Mouse (Mus musculus): ENCODE data around the gene Chst5. TPM values are rescaled to one million over a fixed set of nuclear protein-coding genes. Genes with fewer than 3 reads are reported as not detected.

Gene Chst5
- total RNA-seq, 2 experiments from 2014 or later = 0.44 to 0.95 TPM

GRCm38 (mm10) chr8:111931721-111932120 is 21.5 kb upstream of the Chst5 start:
- no peak for DNase-seq (ENCODE audit: low spot score in 2 of 2)

- DNase-seq (ENCODE audit: low spot score in 2 of 2) = no peak
These were observed 19.5 kb upstream of the Chst5 start for GRCm38 (mm10) chr8:111929648-111930344.

- DNase-seq (ENCODE audit: low spot score in 2 of 2) = no peak
These were observed 14.7 kb upstream of the Chst5 start for GRCm38 (mm10) chr8:111924976-111925375.

- peak; percentile 29 to 54 for DNase-seq (ENCODE audit: low spot score in 2 of 2)
These were observed 13.1 kb upstream of the Chst5 start for GRCm38 (mm10) chr8:111923383-111923804.

- no peak for DNase-seq (ENCODE audit: low spot score in 2 of 2)
These were observed 10.7 kb upstream of the Chst5 start for GRCm38 (mm10) chr8:111920971-111921370.

- DNase-seq (ENCODE audit: low spot score in 2 of 2) = no peak
These were observed 9.4 kb upstream of the Chst5 start for GRCm38 (mm10) chr8:111919663-111920062.

- DNase-seq (ENCODE audit: low spot score in 2 of 2) = peak; percentile 55 to 73
These were observed 2.7 kb upstream of the Chst5 start for GRCm38 (mm10) chr8:111912860-111913432.

- peak in 1 of 2 experiments; percentile 61 for DNase-seq (ENCODE audit: low spot score in 2 of 2)
These were observed 1.3 kb upstream of the Chst5 start for GRCm38 (mm10) chr8:111911572-111911971.

GRCm38 (mm10) chr8:111905500-111906121 is 4.6 kb downstream of the Chst5 start:
- DNase-seq (ENCODE audit: low spot score in 2 of 2) = no peak

GRCm38 (mm10) chr8:111902080-111902479 is 8.2 kb downstream of the Chst5 start:
- no peak for DNase-seq (ENCODE audit: low spot score in 2 of 2)

- DNase-seq (ENCODE audit: low spot score in 2 of 2) = no peak
These were observed 11.7 kb downstream of the Chst5 start for GRCm38 (mm10) chr8:111898586-111898985.

GRCm38 (mm10) chr8:111894955-111895354 is 15.3 kb downstream of the Chst5 start:
- no peak for DNase-seq (ENCODE audit: low spot score in 2 of 2)

- DNase-seq (ENCODE audit: low spot score in 2 of 2) = no peak
These were observed 17.6 kb downstream of the Chst5 start for GRCm38 (mm10) chr8:111892615-111893014.

GRCm38 (mm10) chr8:111891983-111892382 is 18.3 kb downstream of the Chst5 start:
- DNase-seq (ENCODE audit: low spot score in 2 of 2) = no peak

GRCm38 (mm10) chr8:111890911-111891303 is 19.3 kb downstream of the Chst5 start:
- DNase-seq (ENCODE audit: low spot score in 2 of 2) = no peak

GRCm38 (mm10) chr8:111889931-111890910 is 20.0 kb downstream of the Chst5 start:
- no peak for DNase-seq (ENCODE audit: low spot score in 2 of 2)

GRCm38 (mm10) chr8:111888091-111888650 is 22.1 kb downstream of the Chst5 start:
- DNase-seq (ENCODE audit: low spot score in 2 of 2) = no peak

- DNase-seq (ENCODE audit: low spot score in 2 of 2) = no peak
These were observed 22.8 kb downstream of the Chst5 start for GRCm38 (mm10) chr8:111887479-111887878.

GRCm38 (mm10) chr8:111883615-111884014 is 26.6 kb downstream of the Chst5 start:
- no peak for DNase-seq (ENCODE audit: low spot score in 2 of 2)

GRCm38 (mm10) chr8:111881591-111881990 is 28.7 kb downstream of the Chst5 start:
- peak; percentile 16 to 27 for DNase-seq (ENCODE audit: low spot score in 2 of 2)

- no peak for DNase-seq (ENCODE audit: low spot score in 2 of 2)
These were observed 32.5 kb downstream of the Chst5 start for GRCm38 (mm10) chr8:111877711-111878110.
